In the genomic region with DNA sequence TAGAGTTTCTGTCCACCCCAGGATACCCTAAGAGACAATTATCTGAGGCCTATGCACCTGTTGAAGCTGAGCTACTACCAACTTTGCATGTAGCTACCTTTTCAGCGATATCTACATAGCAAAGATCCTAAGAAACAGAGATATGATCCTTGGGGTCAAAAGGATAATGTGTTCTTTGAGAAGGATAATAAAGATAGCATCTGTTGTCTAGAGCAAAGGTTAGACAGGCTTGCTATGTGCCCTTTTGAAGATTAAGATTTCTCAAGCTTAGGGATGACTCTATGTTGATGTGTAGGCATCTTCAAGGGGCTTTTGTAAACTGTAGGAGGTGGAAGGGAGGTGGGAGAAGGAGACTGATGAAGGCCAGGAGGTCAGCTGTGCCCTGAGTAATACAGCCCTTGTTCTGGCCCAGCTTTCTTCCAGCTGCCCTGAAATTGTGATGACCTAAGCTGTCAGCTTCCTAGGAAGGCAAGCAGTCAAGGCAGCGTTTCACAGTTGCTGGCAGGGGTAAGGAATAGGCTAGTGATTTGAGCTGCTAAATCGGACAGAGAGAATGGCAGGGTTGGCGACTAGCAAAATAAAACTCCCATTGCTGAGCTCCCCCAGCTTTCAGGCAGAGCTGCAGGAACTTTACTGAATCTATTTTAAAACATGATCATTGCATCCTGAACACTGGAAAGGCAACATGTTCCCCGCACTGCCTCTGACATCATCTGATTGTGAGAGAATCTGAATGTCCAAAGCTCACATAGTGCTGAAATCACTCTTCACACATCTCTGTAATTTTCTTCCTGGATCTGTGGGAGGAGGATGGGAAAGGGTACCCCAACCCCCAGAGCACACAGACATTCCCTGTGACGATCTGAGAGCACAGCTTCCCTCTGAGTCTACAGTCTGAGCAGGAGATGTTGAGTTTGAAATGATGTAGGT, we compare ENCODE assay signal across 29 mouse cellular contexts. TPM values are rescaled to one million over a fixed set of nuclear protein-coding genes. Genes with fewer than 3 reads are reported as not detected.
DNase-seq lines count a peak whose midpoint lies in the region; ATAC-seq and TF ChIP-seq lines count a peak whose summit lies in the region.
"Had no signal": no experiment of that assay in that cellular context is flagged by ENCODE, and none has a peak within 500 bp of the region (broad histone marks: within the 10 kb centered on the region; RNA-seq: fewer than 3 reads in every experiment).

No protein-coding gene starts in this region.

- no peak for DNase-seq in frontal cortex, postnatal 10 days (ENCODE audit: low spot score in 2 of 2)
- no peak for DNase-seq in layer of hippocampus, adult 2 months (ENCODE audit: low spot score in 2 of 2)
- DNase-seq in layer of hippocampus, postnatal 25 days (ENCODE audit: extremely low spot score in 1 of 2, low spot score in 1 of 2), result no peak
- DNase-seq in right cerebral cortex, adult 18-20 months, result peak; percentile 68
- no peak for DNase-seq in right cerebral cortex, postnatal 14 days
- no peak for DNase-seq in urinary bladder, postnatal 14 days (ENCODE audit: low spot score)
- DNase-seq in lung, postnatal 4 days, result no peak
- DNase-seq: adrenal gland, postnatal 10 days; cerebellum, adult 2 months; cerebellum, postnatal 25 days; embryo, embryonic 11 days; gastrocnemius, postnatal 14 days; heart, postnatal 36 days; kidney, postnatal 25 days; layer of hippocampus, adult 9-11 months; liver, postnatal 0 days; right cerebral cortex, postnatal 25 days; thymus, postnatal 4 days had no signal

- ATAC-seq in frontal cortex, adult (ENCODE audit: low TSS enrichment), result peak; percentile 90
- ATAC-seq: activated CD4-positive, CD25-positive, alpha-beta regulatory T cell, adult 4 months; inflammation-experienced regulatory T-cells, adult 6 months; liver, postnatal 0 days; lung, postnatal 0 days had no signal

- H3K4me3 ChIP-seq in layer of hippocampus, adult 2 months, result no peak overlapping the region
- H3K4me3 ChIP-seq: embryonic facial prominence, embryonic 13.5 days; erythroblast, embryonic 14.5 days; forebrain, embryonic 12.5 days; limb, embryonic 12.5 days; midbrain, embryonic 10.5 days; neural tube, embryonic 15.5 days had no signal

- TF ChIP-seq CTCF in layer of hippocampus, adult 2 months (conservative IDR thresholded peaks at IDR 0.05), result no peak

- peak overlapping the region; percentile 58 for H3K27ac ChIP-seq in layer of hippocampus, adult 2 months
- H3K27ac ChIP-seq: embryonic facial prominence, embryonic 13.5 days; forebrain, embryonic 12.5 days; hindbrain, embryonic 14.5 days; limb, embryonic 12.5 days; midbrain, embryonic 10.5 days; neural tube, embryonic 15.5 days had no signal

RNA-seq across cellular contexts. Expression of a gene that starts 7.2 kb away (rescaled TPM):
- 10 to 100 TPM; 75.5 TPM for total RNA-seq in layer of hippocampus, adult 2 months (2021)
- 10 to 100 TPM; 74.0 to 81.6 TPM for total RNA-seq in layer of hippocampus, postnatal 25 days (2021)

RNA-seq across cellular contexts. Expression of a gene that starts 20.1 kb away (rescaled TPM):
- total RNA-seq in layer of hippocampus, adult 2 months (2021), result 1 to 10 TPM; 5.3 to 6.9 TPM
- 1 to 10 TPM; 4.9 to 5.3 TPM for total RNA-seq in layer of hippocampus, postnatal 25 days (2021)

RNA-seq across cellular contexts. Expression of a gene that starts 55.4 kb away (rescaled TPM):
- 1 to 10 TPM; 3.2 to 5.1 TPM for total RNA-seq in layer of hippocampus, adult 2 months (2021)
- total RNA-seq in layer of hippocampus, postnatal 25 days (2021), result 1 to 10 TPM; 5.4 to 6.7 TPM
